Mouse (Mus musculus) heart, postnatal 0 days (tissue): ENCODE results near the gene Gm1673. TPM values are rescaled to one million over a fixed set of nuclear protein-coding genes. Genes with fewer than 3 reads are reported as not detected.

ENCODE experiments used
- ATAC-seq: fragments of 200-750 bp; cut with Nextera tagmentation; 2 replicates; pipeline ENCODE4 v1.8.0; 2017; ENCODE audit warnings: low read depth, moderate number of reproducible peaks, moderate library complexity; ENCODE audit not compliant: insufficient read depth
- DNase-seq: peaks from one replicate; pipeline ENCODE4 v3.0.0-alpha.2; 2016; ENCODE audit warnings: low spot score
- H3K27ac ChIP-seq: fragments of 300-500 bp; sonication (generic); 2 replicates; pipeline ENCODE4 v1.5.1; 2014; ENCODE audit warnings: low read depth, mild to moderate bottlenecking
- H3K27me3 ChIP-seq: fragments of 300-500 bp; sonication (generic); 2 replicates; pipeline ENCODE4 v1.6.1; 2014; ENCODE audit warnings: low read length, mixed read lengths; ENCODE audit not compliant: control insufficient read depth, insufficient read depth
- H3K36me3 ChIP-seq: fragments of 300-500 bp; sonication (generic); replicated peaks from 2 replicates; pipeline ENCODE4 v1.6.1; 2014; ENCODE audit warnings: low read length, mixed read lengths; ENCODE audit not compliant: control insufficient read depth, insufficient read depth
- H3K4me1 ChIP-seq: fragments of 300-500 bp; sonication (generic); 2 replicates; pipeline ENCODE4 v1.6.1; 2014; ENCODE audit warnings: antibody characterized with exemption; ENCODE audit not compliant: control insufficient read depth, insufficient read depth
- H3K4me2 ChIP-seq: fragments of 300-500 bp; sonication (generic); 2 replicates; pipeline ENCODE4 v1.6.1; 2014; ENCODE audit warnings: low read depth, mild to moderate bottlenecking, low read length, moderate library complexity
- H3K4me3 ChIP-seq: fragments of 300-500 bp; sonication (generic); 2 replicates; pipeline ENCODE4 v1.5.1; 2014; ENCODE audit warnings: low read depth, low read length
- H3K9ac ChIP-seq: fragments of 300-500 bp; sonication (generic); replicated peaks from 2 replicates; pipeline ENCODE4 v1.6.1; 2014; ENCODE audit warnings: low read depth, low read length, mixed read lengths
- H3K9me3 ChIP-seq: fragments of 300-500 bp; sonication (generic); replicated peaks from 2 replicates; pipeline ENCODE4 v1.6.1; 2016; ENCODE audit warnings: low read length; ENCODE audit not compliant: control insufficient read depth
- CTCF ChIP-seq: IDR thresholded peaks from 2 replicates; pipeline ENCODE4 v1.5.1; 2016; ENCODE audit warnings: antibody characterized with exemption, control low read depth, low read depth
- EP300 ChIP-seq: IDR thresholded peaks from 2 replicates; pipeline ENCODE4 v1.6.1; 2016; ENCODE audit warnings: antibody characterized with exemption, low read depth
- WGBS: fragments of 180-500 bp; shearing (Covaris S2); extraction: QIAGEN DNeasy Blood & Tissue Kit; methylation state at CpG from one replicate; pipeline ENCODE4 v1.1.7; 2014; 5-methylcytosine and 5-hydroxymethylcytosine counted together
- polyA plus RNA-seq: library from polyadenylated mRNA; unstranded; fragments of >200 nt; fragmentation: Nextera tagmentation; extraction: Ambion mirVana; gene quantifications from 2 replicates; pipeline ENCODE4 v1.2.1, GENCODE M21; 2015
- total RNA-seq: library from RNA; depleted of rRNA; stranded (reverse); fragments of >200 nt; gene quantifications from 2 replicates; pipeline ENCODE4 v1.2.3, GENCODE M21; 2014; ENCODE audit warnings: low replicate concordance

The Gm1673 gene
- total and polyA plus RNA-seq, 2 experiments from 2014 or later = 37.3 to 40.2 TPM

DNA sequence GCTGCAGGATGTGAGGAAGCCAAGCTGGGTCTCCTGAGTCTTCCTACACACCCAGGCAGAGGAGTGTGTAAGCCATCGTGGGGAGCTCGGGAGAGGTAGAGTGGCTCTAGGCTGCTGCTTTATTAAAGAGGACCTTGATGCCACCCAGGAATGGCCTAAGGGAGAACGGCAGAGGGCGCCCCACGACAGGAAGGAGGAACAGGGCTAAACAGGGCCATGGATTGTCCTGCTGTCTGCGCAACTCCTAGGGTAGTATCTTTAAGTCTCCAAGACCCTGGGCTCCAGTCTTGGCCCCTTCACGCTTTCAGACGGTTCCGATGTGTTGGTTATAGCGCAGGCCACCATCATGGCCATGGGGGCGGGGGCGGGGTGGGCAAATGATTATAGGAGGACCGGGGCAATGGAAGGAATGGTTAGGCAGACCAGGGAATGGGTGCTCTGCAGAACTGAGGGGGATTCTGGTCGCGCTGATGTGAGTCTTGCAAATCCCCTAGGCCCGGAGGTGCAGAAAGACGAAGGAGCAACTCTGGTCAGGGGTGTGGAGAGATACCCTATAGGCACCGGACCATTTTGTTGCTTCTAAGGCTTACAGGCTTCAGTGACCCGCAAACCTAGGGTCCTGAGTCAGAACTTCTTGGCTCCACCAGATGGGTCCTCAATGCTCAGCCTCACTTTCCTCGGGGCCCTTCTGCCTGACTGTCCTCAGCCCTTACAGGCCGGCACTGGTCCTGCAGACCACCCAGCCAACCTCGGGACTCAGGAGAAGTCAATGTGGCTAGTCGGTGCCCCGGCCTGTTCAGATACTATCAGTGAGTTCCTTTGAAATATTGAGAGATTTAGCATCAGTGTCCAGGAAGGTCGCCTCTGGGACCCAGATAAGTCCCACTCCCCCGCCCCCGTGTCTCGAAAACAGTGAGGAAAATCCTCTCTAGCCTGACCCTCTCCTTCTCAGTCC is 11.7 kb downstream of the Gm1673 start:
- 40% methylated on average over 28 of the region's 28 CpGs for WGBS
- H3K27me3 ChIP-seq = peaks cover 58% of the 10 kb centered on the region

DNA sequence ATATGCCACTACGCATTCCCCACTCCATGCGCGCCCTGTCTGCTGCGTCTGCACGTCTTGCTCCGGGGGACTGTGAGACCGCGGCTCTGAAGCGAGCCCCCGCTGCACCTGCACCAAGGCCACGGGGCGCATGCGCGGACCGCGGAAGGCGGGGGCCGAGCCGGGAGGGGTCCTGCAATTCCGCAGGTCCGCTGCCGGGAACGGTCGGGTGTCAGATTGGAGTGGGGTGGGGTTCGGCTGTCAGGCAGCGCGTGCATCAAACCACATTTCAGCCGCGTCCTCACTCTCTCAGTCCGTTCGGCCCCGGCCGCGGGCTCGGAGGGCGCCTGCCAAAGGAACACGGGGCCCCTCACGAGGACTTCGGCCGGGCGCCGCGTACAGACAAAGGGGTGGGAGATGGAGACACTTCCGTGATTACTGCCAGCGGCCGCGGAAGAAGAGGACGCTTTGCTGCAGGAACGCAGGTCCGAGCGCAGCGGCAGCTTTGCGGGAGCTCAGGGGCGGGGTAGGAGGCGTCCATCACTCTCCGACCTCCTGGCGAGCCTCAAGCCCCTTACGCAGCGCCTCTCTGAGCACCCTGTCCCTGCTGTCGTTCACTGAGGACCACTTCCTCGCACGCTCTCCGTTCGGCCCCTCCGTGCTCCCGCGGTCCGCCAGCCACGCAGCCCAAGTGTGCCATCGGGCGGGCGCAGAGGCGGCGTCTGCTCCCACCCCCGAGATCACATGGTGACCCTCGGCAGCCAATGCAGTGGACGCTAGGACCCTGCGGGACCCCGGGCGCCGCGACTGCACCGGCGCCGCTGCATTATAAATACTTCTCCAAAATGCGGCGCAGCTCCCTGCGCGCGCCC is 12.8 kb downstream of the Gm1673 start, which contains the start of gene Nat8l:
Gene Nat8l, plus strand, starts transcription at position 142 of the 851 bp plus-strand sequence.
- ATAC-seq (peak; percentile 71), DNase-seq (peak; percentile 23)
- H3K4me1 ChIP-seq = peaks cover 9% of the 10 kb centered on the region
- TF ChIP-seq CTCF = no peak
- TF ChIP-seq EP300 = no peak
- H3K4me2 ChIP-seq = peak within 1 kb of the TSS; percentile 89
- H3K27ac ChIP-seq = no peak within 1 kb of the TSS
- under 1% methylated on average over 80 of the region's 90 CpGs for WGBS
- H3K4me3 ChIP-seq = peak within 1 kb of the TSS; percentile 53
- no peaks in the 10 kb centered on the region for H3K9me3 ChIP-seq
- peaks cover 62% of the 10 kb centered on the region for H3K27me3 ChIP-seq
- peak within 1 kb of the TSS; percentile 32 for H3K9ac ChIP-seq
- no peaks in the 10 kb centered on the region for H3K36me3 ChIP-seq

More for the DNA sequence above, 11.7 kb downstream of the Gm1673 start:
- Histone ChIP-seq H3K4me3 (peak overlapping the region; percentile 53), H3K4me1 (peaks cover 9% of the 10 kb centered on the region), H3K9ac (no peak overlapping the region), H3K36me3 (no peaks in the 10 kb centered on the region), H3K4me2 (peak overlapping the region; percentile 89), H3K27ac (no peak overlapping the region), H3K9me3 (no peaks in the 10 kb centered on the region)
- peak; percentile 53 for TF ChIP-seq CTCF
- TF ChIP-seq EP300 = no peak
- DNase-seq (no peak), ATAC-seq (no peak)

DNA sequence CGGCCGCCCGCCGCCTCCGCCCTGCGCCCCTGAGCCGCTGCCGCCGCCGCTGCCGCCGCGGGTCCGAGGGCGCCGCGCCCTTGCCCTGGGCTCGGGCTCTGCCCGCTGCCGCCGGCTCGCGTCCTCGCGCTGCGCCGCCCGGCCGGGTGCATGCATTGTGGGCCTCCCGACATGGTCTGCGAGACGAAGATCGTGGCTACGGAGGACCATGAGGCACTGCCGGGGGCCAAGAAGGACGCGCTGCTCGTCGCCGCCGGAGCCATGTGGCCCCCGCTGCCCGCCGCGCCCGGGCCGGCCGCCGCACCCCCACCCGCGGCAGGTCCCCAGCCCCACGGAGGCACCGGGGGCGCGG is 13.4 kb downstream of the Gm1673 start:
- TF ChIP-seq CTCF = no peak
- TF ChIP-seq EP300 = no peak
- 0% methylated on average over 47 of the region's 55 CpGs for WGBS
- DNase-seq = no peak
- Histone ChIP-seq H3K4me2 (peak overlapping the region; percentile 89), H3K36me3 (no peaks in the 10 kb centered on the region), H3K27me3 (peaks cover 62% of the 10 kb centered on the region), H3K9me3 (no peaks in the 10 kb centered on the region), H3K4me1 (peaks cover 9% of the 10 kb centered on the region), H3K27ac (no peak overlapping the region), H3K4me3 (peak overlapping the region; percentile 53), H3K9ac (peak overlapping the region; percentile 32)
- ATAC-seq = peak; percentile 8; the same call in 1 of the 2 replicates

DNA sequence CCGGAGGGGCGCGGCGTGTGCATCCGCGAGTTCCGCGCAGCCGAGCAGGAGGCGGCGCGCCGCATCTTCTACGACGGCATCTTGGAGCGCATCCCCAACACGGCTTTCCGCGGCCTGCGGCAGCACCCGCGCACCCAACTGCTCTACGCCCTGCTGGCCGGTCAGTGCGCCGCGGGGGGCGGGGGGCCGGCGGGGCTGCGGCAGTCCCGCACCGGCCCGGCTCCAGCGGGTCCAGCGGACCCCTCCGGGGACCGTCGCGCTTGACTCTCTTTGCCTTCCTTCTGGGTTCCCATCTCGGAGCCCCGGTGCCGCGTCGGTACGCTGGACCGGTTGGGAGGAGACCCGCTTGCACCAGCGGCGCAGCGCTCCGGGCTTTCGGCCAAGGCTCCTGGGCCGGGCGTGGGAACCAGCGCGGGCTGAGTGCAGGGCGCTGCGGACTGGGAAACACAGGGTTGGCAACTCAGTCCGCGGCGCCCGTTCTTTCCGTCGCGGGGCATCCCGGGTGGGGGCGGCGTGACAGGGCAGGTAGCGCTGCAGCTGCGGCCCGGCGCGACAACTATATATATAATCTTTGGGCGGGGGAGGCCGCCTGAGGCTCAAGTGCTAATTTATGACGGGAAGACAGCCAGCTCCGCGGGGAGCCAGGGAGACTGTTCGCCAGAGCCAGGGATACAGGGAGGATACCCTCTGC is 14.0 kb downstream of the Gm1673 start:
- peak; percentile 32; the same call in 1 of the 2 replicates for ATAC-seq
- no peak for DNase-seq
- TF ChIP-seq CTCF (no peak), EP300 (no peak)
- Histone ChIP-seq H3K9me3 (no peaks in the 10 kb centered on the region), H3K27me3 (peaks cover 62% of the 10 kb centered on the region), H3K4me3 (peak overlapping the region; percentile 53), H3K36me3 (no peaks in the 10 kb centered on the region), H3K9ac (peak overlapping the region; percentile 32; the same call in 1 of the 2 replicates), H3K4me2 (peak overlapping the region; percentile 89), H3K27ac (no peak overlapping the region), H3K4me1 (peaks cover 9% of the 10 kb centered on the region)
- WGBS = 1% methylated on average over 67 of the region's 80 CpGs
